Mouse (Mus musculus): ENCODE measurements around the gene Spsb2. TPM values are rescaled to one million over a fixed set of nuclear protein-coding genes. Genes with fewer than 3 reads are reported as not detected.

Gene Spsb2
- polyA plus RNA-seq, 1 experiment from 2014 or later: 8.4 TPM

Other genes starting within 250 kb of the Spsb2 start
- gene C1rb, start 238.4 kb upstream of the Spsb2 start, polyA plus RNA-seq (2014; fragmentation: Nextera tagmentation; extraction: Ambion mirVana): not detected in 2 replicates
- not detected in 2 replicates for gene C1s2, start 172.6 kb upstream of the Spsb2 start, polyA plus RNA-seq (2014; fragmentation: Nextera tagmentation; extraction: Ambion mirVana)
- gene Lpcat3, start 145.6 kb upstream of the Spsb2 start, polyA plus RNA-seq (2014; fragmentation: Nextera tagmentation; extraction: Ambion mirVana): 34.3 and 35.5 TPM in 2 replicates
- gene Emg1, start 96.5 kb upstream of the Spsb2 start, polyA plus RNA-seq (2014; fragmentation: Nextera tagmentation; extraction: Ambion mirVana): 227 and 228 TPM in 2 replicates
- 376 and 404 TPM in 2 replicates for gene Phb2, start 96.3 kb upstream of the Spsb2 start, polyA plus RNA-seq (2014; fragmentation: Nextera tagmentation; extraction: Ambion mirVana)
- 4.8 and 4.9 TPM in 2 replicates for gene Ptpn6, start 69.9 kb upstream of the Spsb2 start, polyA plus RNA-seq (2014; fragmentation: Nextera tagmentation; extraction: Ambion mirVana)
- 509 and 514 TPM in 2 replicates for gene Grcc10, start 67.3 kb upstream of the Spsb2 start, polyA plus RNA-seq (2014; fragmentation: Nextera tagmentation; extraction: Ambion mirVana)
- not detected in 2 replicates for gene Gm45234, start 52.6 kb upstream of the Spsb2 start, polyA plus RNA-seq (2014; fragmentation: Nextera tagmentation; extraction: Ambion mirVana)
- gene Atn1, start 52.1 kb upstream of the Spsb2 start, polyA plus RNA-seq (2014; fragmentation: Nextera tagmentation; extraction: Ambion mirVana): 13.9 and 14.4 TPM in 2 replicates
- gene Eno2, start 39.0 kb upstream of the Spsb2 start, polyA plus RNA-seq (2014; fragmentation: Nextera tagmentation; extraction: Ambion mirVana): 5.8 and 6.0 TPM in 2 replicates
- 4.5 and 6.8 TPM in 2 replicates for gene Lrrc23, start 28.9 kb upstream of the Spsb2 start, polyA plus RNA-seq (2014; fragmentation: Nextera tagmentation; extraction: Ambion mirVana)
- 875 and 885 TPM in 2 replicates for gene Tpi1, start 5.6 kb downstream of the Spsb2 start, polyA plus RNA-seq (2014; fragmentation: Nextera tagmentation; extraction: Ambion mirVana)
- 182 and 184 TPM in 2 replicates for gene Usp5, start 20.8 kb downstream of the Spsb2 start, polyA plus RNA-seq (2014; fragmentation: Nextera tagmentation; extraction: Ambion mirVana)
- gene Cdca3, start 20.9 kb downstream of the Spsb2 start, polyA plus RNA-seq (2014; fragmentation: Nextera tagmentation; extraction: Ambion mirVana): 276 and 307 TPM in 2 replicates
- 0.71 and 1.1 TPM in 2 replicates for gene Gnb3, start 31.6 kb downstream of the Spsb2 start, polyA plus RNA-seq (2014; fragmentation: Nextera tagmentation; extraction: Ambion mirVana)
- 17.3 and 17.8 TPM in 2 replicates for gene P3h3, start 49.1 kb downstream of the Spsb2 start, polyA plus RNA-seq (2014; fragmentation: Nextera tagmentation; extraction: Ambion mirVana)
- 2.7 and 2.8 TPM in 2 replicates for gene Gpr162, start 55.3 kb downstream of the Spsb2 start, polyA plus RNA-seq (2014; fragmentation: Nextera tagmentation; extraction: Ambion mirVana)
- gene Cd4, start 79.6 kb downstream of the Spsb2 start, polyA plus RNA-seq (2014; fragmentation: Nextera tagmentation; extraction: Ambion mirVana): not detected in 2 replicates
- gene Lag3, start 103.0 kb downstream of the Spsb2 start, polyA plus RNA-seq (2014; fragmentation: Nextera tagmentation; extraction: Ambion mirVana): 2.3 and 2.5 TPM in 2 replicates
- 369 and 455 TPM in 2 replicates for gene Ptms, start 111.4 kb downstream of the Spsb2 start, polyA plus RNA-seq (2014; fragmentation: Nextera tagmentation; extraction: Ambion mirVana)
- gene Mlf2, start 122.7 kb downstream of the Spsb2 start, polyA plus RNA-seq (2014; fragmentation: Nextera tagmentation; extraction: Ambion mirVana): 450 and 480 TPM in 2 replicates
- 111 and 122 TPM in 2 replicates for gene Cops7a, start 156.9 kb downstream of the Spsb2 start, polyA plus RNA-seq (2014; fragmentation: Nextera tagmentation; extraction: Ambion mirVana)
- gene Pianp, start 188.0 kb downstream of the Spsb2 start, polyA plus RNA-seq (2014; fragmentation: Nextera tagmentation; extraction: Ambion mirVana): 2.5 TPM in 2 replicates
- gene Zfp384, start 200.5 kb downstream of the Spsb2 start, polyA plus RNA-seq (2014; fragmentation: Nextera tagmentation; extraction: Ambion mirVana): 9.0 and 10.2 TPM in 2 replicates
- 126 and 135 TPM in 2 replicates for gene Ing4, start 231.1 kb downstream of the Spsb2 start, polyA plus RNA-seq (2014; fragmentation: Nextera tagmentation; extraction: Ambion mirVana)
- gene Acrbp, start 241.0 kb downstream of the Spsb2 start, polyA plus RNA-seq (2014; fragmentation: Nextera tagmentation; extraction: Ambion mirVana): 14.6 and 15.8 TPM in 2 replicates

All from forebrain, embryonic 11.5 days (tissue).